Mouse (Mus musculus): ENCODE measurements at regions not wholly inside any gene's neighbourhood (a gene's known extent, or its start where the extent isn't known, plus 50 kb on each side); places are given as distances from the start of the nearest gene placed in this dataset.

GRCm38 (mm10) chr3:14952169-14952729, 66.2 kb downstream of the Car2 start:
- Histone ChIP-seq H3K4me3 (ENCODE audit: low read depth, low read length) (no peak overlapping the region), H3K27me3 (ENCODE audit: control insufficient read depth, insufficient read depth, low read length) (no peaks in the 10 kb centered on the region), H3K4me1 (ENCODE audit: control insufficient read depth, insufficient read depth, insufficient read length, low read length) (no peaks in the 10 kb centered on the region), H3K36me3 (ENCODE audit: control insufficient read depth, insufficient read depth, low read length) (no peaks in the 10 kb centered on the region), H3K27ac (ENCODE audit: insufficient read depth, low read depth, low read length) (no peak overlapping the region)
- TF ChIP-seq CTCF (IDR thresholded peaks at IDR 0.05; ENCODE audit: extremely low read depth, insufficient read length, insufficient replicate concordance, low read depth, low read length), result no peak
- no peak for TF ChIP-seq POLR2A (IDR thresholded peaks at IDR 0.05; ENCODE audit: low read depth, low read length)
- 73% methylated on average over 3 of the region's 3 CpGs for WGBS

GRCm38 (mm10) chr3:14952951-14953350, 66.9 kb downstream of the Car2 start:
- 80% methylated on average over 3 of the region's 3 CpGs for WGBS
- Histone ChIP-seq H3K27me3 (ENCODE audit: control insufficient read depth, insufficient read depth, low read length) (no peaks in the 10 kb centered on the region), H3K36me3 (ENCODE audit: control insufficient read depth, insufficient read depth, low read length) (no peaks in the 10 kb centered on the region), H3K4me1 (ENCODE audit: control insufficient read depth, insufficient read depth, insufficient read length, low read length) (no peaks in the 10 kb centered on the region), H3K4me3 (ENCODE audit: low read depth, low read length) (no peak overlapping the region), H3K27ac (ENCODE audit: insufficient read depth, low read depth, low read length) (no peak overlapping the region)
- TF ChIP-seq CTCF (IDR thresholded peaks at IDR 0.05; ENCODE audit: extremely low read depth, insufficient read length, insufficient replicate concordance, low read depth, low read length), result no peak
- TF ChIP-seq POLR2A (IDR thresholded peaks at IDR 0.05; ENCODE audit: low read depth, low read length), result no peak

- no peak overlapping the region for H3K27ac ChIP-seq (ENCODE audit: insufficient read depth, low read depth, low read length)
- WGBS, result 66% methylated on average over 1 of the region's 1 CpGs
- no peaks in the 10 kb centered on the region for H3K27me3 ChIP-seq (ENCODE audit: control insufficient read depth, insufficient read depth, low read length)
- TF ChIP-seq CTCF (IDR thresholded peaks at IDR 0.05; ENCODE audit: extremely low read depth, insufficient read length, insufficient replicate concordance, low read depth, low read length) (no peak), POLR2A (IDR thresholded peaks at IDR 0.05; ENCODE audit: low read depth, low read length) (no peak)
- peaks cover 5% of the 10 kb centered on the region; the same call in 1 of the 2 replicates for H3K4me1 ChIP-seq (ENCODE audit: control insufficient read depth, insufficient read depth, insufficient read length, low read length)
- H3K4me3 ChIP-seq (ENCODE audit: low read depth, low read length), result no peak overlapping the region
- H3K36me3 ChIP-seq (ENCODE audit: control insufficient read depth, insufficient read depth, low read length), result no peaks in the 10 kb centered on the region
Observed at GRCm38 (mm10) chr3:14957481-14957880, 71.4 kb downstream of the Car2 start.

GRCm38 (mm10) chr3:14958277-14958676, 72.2 kb downstream of the Car2 start:
- 32% methylated on average over 1 of the region's 1 CpGs for WGBS
- no peak for TF ChIP-seq POLR2A (IDR thresholded peaks at IDR 0.05; ENCODE audit: low read depth, low read length)
- TF ChIP-seq CTCF (IDR thresholded peaks at IDR 0.05; ENCODE audit: extremely low read depth, insufficient read length, insufficient replicate concordance, low read depth, low read length), result no peak
- Histone ChIP-seq H3K27ac (ENCODE audit: insufficient read depth, low read depth, low read length) (no peak overlapping the region), H3K36me3 (ENCODE audit: control insufficient read depth, insufficient read depth, low read length) (no peaks in the 10 kb centered on the region), H3K4me3 (ENCODE audit: low read depth, low read length) (no peak overlapping the region), H3K27me3 (ENCODE audit: control insufficient read depth, insufficient read depth, low read length) (no peaks in the 10 kb centered on the region), H3K4me1 (ENCODE audit: control insufficient read depth, insufficient read depth, insufficient read length, low read length) (peaks cover 5% of the 10 kb centered on the region; the same call in 1 of the 2 replicates)

GRCm38 (mm10) chr3:14959586-14959985, 73.5 kb downstream of the Car2 start:
- TF ChIP-seq POLR2A (IDR thresholded peaks at IDR 0.05; ENCODE audit: low read depth, low read length), result no peak
- no peak for TF ChIP-seq CTCF (IDR thresholded peaks at IDR 0.05; ENCODE audit: extremely low read depth, insufficient read length, insufficient replicate concordance, low read depth, low read length)
- WGBS, result 0% methylated on average over 1 of the region's 1 CpGs
- no peaks in the 10 kb centered on the region for H3K27me3 ChIP-seq (ENCODE audit: control insufficient read depth, insufficient read depth, low read length)
- H3K36me3 ChIP-seq (ENCODE audit: control insufficient read depth, insufficient read depth, low read length), result no peaks in the 10 kb centered on the region
- H3K4me1 ChIP-seq (ENCODE audit: control insufficient read depth, insufficient read depth, insufficient read length, low read length), result peaks cover 5% of the 10 kb centered on the region; the same call in 1 of the 2 replicates
- no peak overlapping the region for H3K4me3 ChIP-seq (ENCODE audit: low read depth, low read length)
- H3K27ac ChIP-seq (ENCODE audit: insufficient read depth, low read depth, low read length), result no peak overlapping the region; the same call in 1 of the 2 replicates

- WGBS, result 84% methylated on average over 5 of the region's 5 CpGs
- Histone ChIP-seq H3K4me3 (ENCODE audit: low read depth, low read length) (no peak overlapping the region), H3K27me3 (ENCODE audit: control insufficient read depth, insufficient read depth, low read length) (no peaks in the 10 kb centered on the region), H3K4me1 (ENCODE audit: control insufficient read depth, insufficient read depth, insufficient read length, low read length) (peaks cover 6% of the 10 kb centered on the region; the same call in 1 of the 2 replicates), H3K27ac (ENCODE audit: insufficient read depth, low read depth, low read length) (no peak overlapping the region), H3K36me3 (ENCODE audit: control insufficient read depth, insufficient read depth, low read length) (no peaks in the 10 kb centered on the region)
- TF ChIP-seq CTCF (IDR thresholded peaks at IDR 0.05; ENCODE audit: extremely low read depth, insufficient read length, insufficient replicate concordance, low read depth, low read length), result no peak
- TF ChIP-seq POLR2A (IDR thresholded peaks at IDR 0.05; ENCODE audit: low read depth, low read length), result no peak
Observed at GRCm38 (mm10) chr3:14964795-14965194, 78.7 kb downstream of the Car2 start.

GRCm38 (mm10) chr3:14965438-14966044, 79.5 kb downstream of the Car2 start:
- Histone ChIP-seq H3K4me3 (ENCODE audit: low read depth, low read length) (no peak overlapping the region), H3K27me3 (ENCODE audit: control insufficient read depth, insufficient read depth, low read length) (no peaks in the 10 kb centered on the region), H3K4me1 (ENCODE audit: control insufficient read depth, insufficient read depth, insufficient read length, low read length) (peaks cover 6% of the 10 kb centered on the region; the same call in 1 of the 2 replicates), H3K36me3 (ENCODE audit: control insufficient read depth, insufficient read depth, low read length) (no peaks in the 10 kb centered on the region), H3K27ac (ENCODE audit: insufficient read depth, low read depth, low read length) (peak overlapping the region; percentile 86)
- 35% methylated on average over 5 of the region's 5 CpGs for WGBS
- TF ChIP-seq POLR2A (IDR thresholded peaks at IDR 0.05; ENCODE audit: low read depth, low read length) (no peak), CTCF (IDR thresholded peaks at IDR 0.05; ENCODE audit: extremely low read depth, insufficient read length, insufficient replicate concordance, low read depth, low read length) (no peak)

All from small intestine, adult 2 months (tissue).